Mouse (Mus musculus): ENCODE data around the gene Qrich2. TPM values are rescaled to one million over a fixed set of nuclear protein-coding genes. Genes with fewer than 3 reads are reported as not detected.

Gene Qrich2
- polyA plus RNA-seq, 1 experiment from 2014 or later, result not detected

DNA sequence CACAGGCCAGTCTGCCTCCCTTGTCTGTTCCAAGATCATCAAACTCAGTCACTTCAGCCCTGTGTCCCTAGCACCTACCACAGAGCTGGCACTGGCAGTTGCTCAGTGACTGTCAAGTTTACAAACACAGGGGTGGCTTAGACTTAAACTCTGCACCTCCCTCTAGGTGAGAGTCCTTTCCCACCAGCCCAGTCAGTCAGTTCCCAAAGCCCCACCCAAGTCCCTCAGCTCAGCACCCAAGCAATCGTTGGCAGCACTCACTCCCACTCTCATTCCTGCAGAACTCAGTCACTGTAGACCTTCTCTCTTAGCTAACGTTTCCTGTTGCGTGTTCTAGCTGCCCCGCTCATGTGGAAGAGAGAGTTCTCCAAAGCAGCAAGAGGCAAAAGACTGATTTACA, 71.3 kb downstream of the Qrich2 start:
- peaks cover 11% of the 10 kb centered on the region; the same call in 1 of the 2 replicates for H3K4me1 ChIP-seq
- no peaks in the 10 kb centered on the region for H3K9me3 ChIP-seq
- H3K36me3 ChIP-seq, result no peaks in the 10 kb centered on the region
- no peak overlapping the region for H3K4me2 ChIP-seq
- H3K27me3 ChIP-seq, result no peaks in the 10 kb centered on the region
- H3K9ac ChIP-seq, result no peak overlapping the region
- H3K27ac ChIP-seq, result 0 out of 2 replicates have a peak overlapping the region, but pooled peaks have one; percentile 19
- H3K4me3 ChIP-seq, result no peak overlapping the region
- no peak for ATAC-seq (ENCODE audit: borderline replicate concordance, extremely low read depth, low FRiP score, low TSS enrichment)
- WGBS, result 76% methylated on average over 4 of the region's 4 CpGs

Other genes starting within 250 kb of the Qrich2 start
- gene Evpl, start 228.2 kb downstream of the Qrich2 start, polyA plus RNA-seq (2015; fragmentation: Nextera tagmentation; extraction: Ambion mirVana), result 5.8 and 6.4 TPM in 2 replicates
- gene Srp68, start 192.0 kb downstream of the Qrich2 start, polyA plus RNA-seq (2015; fragmentation: Nextera tagmentation; extraction: Ambion mirVana), result 89.8 and 95.4 TPM in 2 replicates
- gene Galr2, start 185.3 kb downstream of the Qrich2 start, polyA plus RNA-seq (2015; fragmentation: Nextera tagmentation; extraction: Ambion mirVana), result 0.07 and 0.24 TPM in 2 replicates
- gene Exoc7, start 159.0 kb downstream of the Qrich2 start, polyA plus RNA-seq (2015; fragmentation: Nextera tagmentation; extraction: Ambion mirVana), result 58.4 and 63.5 TPM in 2 replicates
- gene Foxj1, start 130.8 kb downstream of the Qrich2 start, polyA plus RNA-seq (2015; fragmentation: Nextera tagmentation; extraction: Ambion mirVana), result 21.1 and 21.2 TPM in 2 replicates
- gene Rnf157, start 53.2 kb downstream of the Qrich2 start, polyA plus RNA-seq (2015; fragmentation: Nextera tagmentation; extraction: Ambion mirVana), result 11.1 and 11.4 TPM in 2 replicates
- 37.2 and 41.7 TPM in 2 replicates for gene Ubald2, start 32.1 kb downstream of the Qrich2 start, polyA plus RNA-seq (2015; fragmentation: Nextera tagmentation; extraction: Ambion mirVana)
- 180 and 187 TPM in 2 replicates for gene Prpsap1, start 28.0 kb upstream of the Qrich2 start, polyA plus RNA-seq (2015; fragmentation: Nextera tagmentation; extraction: Ambion mirVana)
- gene Sphk1, start 64.7 kb upstream of the Qrich2 start, polyA plus RNA-seq (2015; fragmentation: Nextera tagmentation; extraction: Ambion mirVana), result 6.2 and 6.9 TPM in 2 replicates
- gene Ube2o, start 115.2 kb upstream of the Qrich2 start, polyA plus RNA-seq (2015; fragmentation: Nextera tagmentation; extraction: Ambion mirVana), result 12.6 and 14.8 TPM in 2 replicates
- not detected in 2 replicates for gene Aanat, start 120.2 kb upstream of the Qrich2 start, polyA plus RNA-seq (2015; fragmentation: Nextera tagmentation; extraction: Ambion mirVana)
- 12.5 and 13.5 TPM in 2 replicates for gene Rhbdf2, start 160.8 kb upstream of the Qrich2 start, polyA plus RNA-seq (2015; fragmentation: Nextera tagmentation; extraction: Ambion mirVana)
- 1.8 and 3.2 TPM in 2 replicates for gene Prcd, start 187.3 kb upstream of the Qrich2 start, polyA plus RNA-seq (2015; fragmentation: Nextera tagmentation; extraction: Ambion mirVana)
- gene Cygb, start 188.1 kb upstream of the Qrich2 start, polyA plus RNA-seq (2015; fragmentation: Nextera tagmentation; extraction: Ambion mirVana), result 11.2 and 11.9 TPM in 2 replicates

Measured in lung, embryonic 15.5 days (tissue).